Mouse (Mus musculus): ENCODE results near the gene Snx6. TPM values are rescaled to one million over a fixed set of nuclear protein-coding genes. Genes with fewer than 3 reads are reported as not detected.
"Not testable (repeated sequence)": the region's sequence is repeated elsewhere in the genome, so short reads cannot be mapped to it uniquely, and the experiment has no call there.

The Snx6 gene
- 63.6 and 64.8 TPM in 2 replicates for polyA plus RNA-seq (2016; fragmentation: Nextera tagmentation; extraction: Ambion mirVana)

DNA sequence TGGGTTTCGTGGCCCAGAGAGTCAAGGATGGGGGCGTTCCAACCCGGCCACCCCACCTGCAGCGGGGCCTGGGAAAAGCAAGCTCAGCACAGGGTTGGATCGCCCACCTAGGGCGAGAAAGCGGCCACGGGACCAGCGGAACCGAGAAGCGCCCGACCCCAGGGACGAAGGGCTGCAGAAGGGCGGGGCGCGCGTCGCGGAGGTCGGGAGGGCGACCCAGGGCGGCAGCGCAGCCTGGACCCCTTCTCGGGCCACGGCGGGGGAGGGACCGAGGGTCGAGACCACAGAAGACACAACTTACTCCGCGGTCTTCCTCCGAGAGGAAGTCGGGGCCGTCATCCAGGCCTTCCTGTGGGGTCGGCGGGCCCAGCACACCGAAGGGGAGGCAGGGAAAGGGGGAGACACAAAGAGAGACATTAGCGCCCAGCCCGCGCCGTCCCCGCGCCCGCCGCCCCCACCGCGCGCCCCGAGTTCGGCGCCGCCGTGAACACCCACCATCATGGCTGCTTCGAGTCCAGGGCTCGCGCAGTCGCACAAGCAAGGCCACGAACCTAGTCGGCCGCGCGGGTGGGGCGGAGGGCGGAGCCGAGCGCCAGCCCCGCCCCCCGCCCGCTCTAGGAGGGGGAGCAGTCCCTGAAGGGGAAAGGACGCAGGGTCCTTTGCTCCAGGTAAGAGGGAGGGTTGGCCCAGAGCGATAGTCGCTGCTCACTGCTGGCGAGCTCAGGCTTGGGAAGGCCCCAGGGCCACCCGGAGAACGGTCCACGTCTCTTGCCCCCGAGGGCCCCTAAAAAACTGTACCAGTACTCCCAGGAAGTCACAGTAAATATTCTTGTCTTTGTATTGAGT lies at the start of gene Snx6:
Gene Snx6 (minus strand): TSS at position 551 of the 846 bp plus-strand sequence.
- Histone ChIP-seq H3K27ac (peak within 1 kb of the TSS; percentile 76), H3K9ac (peak within 1 kb of the TSS; percentile 94), H3K4me1 (peaks cover 31% of the 10 kb centered on the region), H3K27me3 (replicated peaks) (no peaks in the 10 kb centered on the region), H3K9me3 (replicated peaks) (no peaks in the 10 kb centered on the region), H3K4me2 (peak within 1 kb of the TSS; percentile 87), H3K36me3 (peaks cover 4% of the 10 kb centered on the region; the same call in 1 of the 2 replicates), H3K4me3 (peak within 1 kb of the TSS; percentile 84)
- under 1% methylated on average over 71 of the region's 76 CpGs for WGBS (ENCODE audit: insufficient replicate concordance)
- ATAC-seq: peak; percentile 93

DNA sequence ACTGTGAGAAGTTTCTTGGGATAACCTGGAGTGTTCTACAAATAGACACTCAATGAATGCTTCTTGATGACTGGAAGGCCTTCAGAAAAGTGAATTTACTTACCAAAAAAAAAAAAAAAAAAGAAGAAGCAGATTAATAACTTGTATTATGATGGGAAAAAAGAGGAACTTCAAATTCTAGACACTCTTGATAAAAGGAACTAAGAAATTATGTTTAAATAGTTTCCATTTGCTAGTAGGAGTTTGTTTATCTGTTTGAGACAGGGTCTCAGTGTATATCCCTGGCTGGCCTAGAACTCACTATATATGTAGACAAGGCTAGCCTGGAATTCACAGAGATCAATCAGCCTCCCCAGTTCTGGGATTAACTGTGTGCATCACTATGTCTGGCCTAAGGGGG lies 48.9 kb upstream of the Snx6 start:
- Histone ChIP-seq H3K4me2 (no peak overlapping the region), H3K9me3 (replicated peaks) (no peaks in the 10 kb centered on the region), H3K4me1 (no peaks in the 10 kb centered on the region), H3K36me3 (no peaks in the 10 kb centered on the region), H3K4me3 (no peak overlapping the region), H3K27me3 (replicated peaks) (no peaks in the 10 kb centered on the region), H3K27ac (no peak overlapping the region), H3K9ac (no peak overlapping the region)
- ATAC-seq: no peak

DNA sequence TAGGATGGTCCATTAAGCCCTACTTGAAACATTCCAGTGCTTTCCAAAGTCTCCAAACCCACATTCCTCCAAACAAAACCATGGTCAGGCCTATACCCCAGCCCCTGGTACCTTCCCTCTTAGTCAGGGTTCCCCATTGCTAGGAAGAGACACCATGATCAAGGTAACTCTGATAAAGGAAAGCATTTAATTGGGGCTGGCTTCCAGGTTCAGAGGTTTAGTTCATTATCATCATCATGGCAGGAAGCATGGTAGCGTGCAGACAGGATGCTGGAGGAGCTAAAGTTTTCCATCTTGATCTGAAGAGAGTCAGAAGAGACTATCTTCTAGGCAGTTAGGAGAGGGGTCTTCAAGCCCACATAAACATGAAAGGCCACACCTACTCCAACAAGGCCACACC lies 46.1 kb upstream of the Snx6 start:
- Histone ChIP-seq H3K9me3 (replicated peaks) (no peaks in the 10 kb centered on the region), H3K4me2 (no peak overlapping the region), H3K4me1 (peaks cover 2% of the 10 kb centered on the region; the same call in 1 of the 2 replicates), H3K27ac (no peak overlapping the region), H3K4me3 (no peak overlapping the region), H3K27me3 (replicated peaks) (no peaks in the 10 kb centered on the region), H3K36me3 (no peaks in the 10 kb centered on the region), H3K9ac (no peak overlapping the region)
- no peak for ATAC-seq
- 59% methylated on average over 1 of the region's 1 CpGs for WGBS (ENCODE audit: insufficient replicate concordance)

DNA sequence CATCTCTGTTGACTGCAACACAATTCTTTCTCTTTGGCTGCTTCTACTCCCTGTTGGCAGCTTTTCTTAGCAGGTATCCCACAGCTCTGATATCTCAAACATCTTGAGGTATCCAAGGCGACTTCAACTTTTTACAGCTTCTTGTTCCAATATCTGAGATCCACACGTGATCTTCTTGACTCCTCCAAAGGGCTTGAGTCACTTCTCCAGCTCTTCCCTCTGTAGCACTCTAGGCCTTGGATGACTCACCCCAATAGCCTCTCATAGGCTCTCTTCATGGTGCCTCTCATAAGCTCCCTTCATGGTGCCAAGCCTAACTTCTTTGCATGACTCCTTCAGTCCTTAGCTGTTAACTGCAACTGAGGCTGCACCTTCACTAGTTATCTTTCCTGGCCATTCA lies 44.3 kb upstream of the Snx6 start:
- ATAC-seq: no peak
- Histone ChIP-seq H3K4me3 (no peak overlapping the region), H3K36me3 (no peaks in the 10 kb centered on the region), H3K27me3 (replicated peaks) (no peaks in the 10 kb centered on the region), H3K4me1 (peaks cover 12% of the 10 kb centered on the region), H3K27ac (no peak overlapping the region), H3K4me2 (no peak overlapping the region), H3K9me3 (replicated peaks) (no peaks in the 10 kb centered on the region), H3K9ac (no peak overlapping the region)
- WGBS (ENCODE audit: insufficient replicate concordance): 59% methylated on average over 2 of the region's 2 CpGs

DNA sequence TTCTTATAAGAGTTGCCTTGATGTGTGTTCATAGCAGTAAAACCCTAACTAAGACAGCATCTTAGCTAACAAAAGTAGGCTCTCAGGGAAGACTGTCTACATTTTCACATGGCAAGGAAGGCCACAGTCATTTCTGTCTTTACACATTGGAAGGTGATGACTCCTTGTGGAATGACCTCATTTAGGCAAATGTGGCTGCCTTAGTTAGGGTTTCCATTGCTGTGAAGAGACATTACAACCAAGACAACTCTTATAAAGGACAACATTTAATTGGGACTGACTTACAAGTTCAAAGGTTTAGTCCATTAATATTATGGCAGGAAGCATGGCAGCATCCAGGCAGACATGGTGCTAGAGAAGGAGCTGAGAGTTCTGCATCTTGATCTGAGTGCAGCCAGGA lies 43.4 kb upstream of the Snx6 start:
- Histone ChIP-seq H3K27ac (no peak overlapping the region), H3K4me1 (peaks cover 14% of the 10 kb centered on the region), H3K27me3 (replicated peaks) (no peaks in the 10 kb centered on the region), H3K9ac (no peak overlapping the region), H3K9me3 (replicated peaks) (no peaks in the 10 kb centered on the region), H3K4me3 (no peak overlapping the region), H3K4me2 (no peak overlapping the region), H3K36me3 (no peaks in the 10 kb centered on the region)
- ATAC-seq: no peak

DNA sequence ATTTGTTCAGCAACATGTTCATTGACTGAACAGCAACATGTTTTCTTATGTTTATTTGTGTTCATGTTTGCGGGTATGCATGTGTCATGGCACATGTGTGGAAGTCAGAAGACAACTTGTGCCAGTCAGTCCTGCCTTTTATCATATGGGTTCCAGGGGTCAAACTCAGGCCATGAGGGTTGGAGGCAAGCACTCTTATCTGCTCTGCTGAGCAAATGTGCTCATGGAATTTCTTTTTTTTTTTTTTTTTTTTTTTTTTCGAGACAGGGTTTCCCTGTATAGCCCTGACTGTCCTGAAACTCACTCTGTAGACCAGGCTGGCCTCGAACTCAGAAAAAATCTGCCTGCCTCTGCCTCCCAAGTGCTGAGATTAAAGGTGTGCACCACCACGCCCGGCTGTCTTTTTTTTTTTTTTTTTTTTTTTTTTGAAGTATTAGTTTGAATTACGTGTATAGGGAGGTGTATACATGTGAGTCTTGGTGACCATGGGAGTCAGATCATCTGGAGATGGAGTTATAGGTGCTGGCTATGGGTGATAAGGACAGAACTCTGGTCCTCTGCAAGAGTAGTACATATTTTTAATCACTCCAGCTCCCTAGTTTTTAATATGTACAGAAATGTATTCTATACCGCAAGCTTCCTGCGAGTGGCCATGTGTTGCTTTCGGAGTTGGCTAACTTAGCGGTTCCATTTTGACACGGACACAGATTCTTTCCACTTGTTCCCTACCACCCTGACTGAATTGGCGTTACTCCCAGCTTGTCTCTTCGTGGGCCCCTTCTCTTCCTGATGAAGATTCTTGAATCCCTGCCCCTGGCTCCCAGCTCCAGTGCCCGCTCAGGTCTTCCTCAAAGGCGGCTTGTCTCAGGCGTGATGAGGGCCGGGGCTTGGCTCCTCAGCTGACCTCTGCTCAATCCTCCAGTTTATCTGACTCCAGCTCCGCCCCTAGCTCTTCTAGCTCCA lies 40.4 kb upstream of the Snx6 start:
- peaks cover 14% of the 10 kb centered on the region for H3K4me1 ChIP-seq
- H3K9me3 ChIP-seq (replicated peaks): no peaks in the 10 kb centered on the region
- H3K4me2 ChIP-seq: peak overlapping the region; percentile 58
- WGBS (ENCODE audit: insufficient replicate concordance): 73% methylated on average over 18 of the region's 18 CpGs
- H3K27me3 ChIP-seq (replicated peaks): no peaks in the 10 kb centered on the region
- H3K4me3 ChIP-seq: peak overlapping the region; percentile 44; the same call in 1 of the 2 replicates
- no peak overlapping the region; the same call in 1 of the 2 replicates for H3K27ac ChIP-seq
- no peak for ATAC-seq
- no peaks in the 10 kb centered on the region for H3K36me3 ChIP-seq
- H3K9ac ChIP-seq: no peak overlapping the region

DNA sequence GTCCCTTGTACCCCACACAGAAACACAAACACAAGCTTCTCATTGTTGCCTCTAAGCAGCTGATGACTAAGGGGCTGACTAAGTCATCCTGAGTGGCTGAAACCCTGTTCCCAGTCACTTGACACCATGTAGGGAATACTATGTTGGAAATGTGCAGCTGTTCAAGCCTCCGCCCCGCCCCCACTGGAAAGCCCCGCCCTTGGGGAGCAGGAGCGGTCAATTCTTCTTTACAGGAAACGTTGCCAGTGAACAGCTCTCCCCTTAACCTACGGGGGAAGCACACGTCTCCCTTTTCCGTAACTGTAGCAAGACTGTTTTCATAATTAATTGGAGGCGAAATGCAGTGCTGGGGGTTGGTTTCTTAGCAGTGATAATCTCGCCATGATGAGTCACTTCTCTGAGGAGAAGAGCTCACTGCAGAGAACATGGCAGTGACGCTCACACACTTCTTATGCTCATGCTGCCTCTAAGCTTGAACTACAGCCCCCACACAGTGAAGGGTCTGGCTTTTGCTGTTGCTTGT lies 39.5 kb upstream of the Snx6 start:
- peak overlapping the region; percentile 58 for H3K4me2 ChIP-seq
- 5% methylated on average over 11 of the region's 11 CpGs for WGBS (ENCODE audit: insufficient replicate concordance)
- H3K27ac ChIP-seq: no peak overlapping the region; the same call in 1 of the 2 replicates
- H3K27me3 ChIP-seq (replicated peaks): no peaks in the 10 kb centered on the region
- peaks cover 14% of the 10 kb centered on the region for H3K4me1 ChIP-seq
- H3K36me3 ChIP-seq: no peaks in the 10 kb centered on the region
- peak; percentile 73; the same call in 1 of the 2 replicates for ATAC-seq
- H3K9me3 ChIP-seq (replicated peaks): no peaks in the 10 kb centered on the region
- H3K4me3 ChIP-seq: peak overlapping the region; percentile 44
- H3K9ac ChIP-seq: peak overlapping the region; percentile 10; the same call in 1 of the 2 replicates

DNA sequence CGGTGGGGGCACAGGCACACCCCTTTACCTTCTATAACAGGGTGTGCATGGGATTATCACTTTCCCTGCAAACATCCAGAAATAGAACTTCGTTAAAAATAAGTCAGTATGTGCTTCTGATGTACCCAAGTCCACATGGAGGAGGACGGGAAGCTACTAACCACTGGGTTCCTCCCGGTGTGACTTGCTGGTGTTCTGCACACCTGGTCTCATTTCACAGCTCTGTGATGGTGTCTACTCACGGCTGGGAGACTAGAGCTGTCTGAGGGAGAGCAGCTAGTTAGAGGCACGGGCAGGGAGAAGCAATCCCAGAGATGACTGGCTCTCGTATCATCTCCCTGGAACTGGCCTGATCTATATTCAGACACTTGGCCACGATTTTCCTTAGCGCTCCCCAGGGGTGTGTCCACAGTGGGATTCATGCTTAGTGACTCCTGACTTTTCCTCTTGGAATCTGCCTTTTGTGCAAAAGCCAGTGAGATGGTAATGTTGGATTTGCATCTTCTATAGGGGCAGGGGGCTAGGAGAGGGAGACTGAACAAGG lies 38.4 kb upstream of the Snx6 start:
- Histone ChIP-seq H3K9me3 (replicated peaks) (no peaks in the 10 kb centered on the region), H3K4me2 (no peak overlapping the region), H3K4me1 (peaks cover 14% of the 10 kb centered on the region), H3K4me3 (no peak overlapping the region), H3K36me3 (no peaks in the 10 kb centered on the region), H3K27me3 (replicated peaks) (no peaks in the 10 kb centered on the region), H3K27ac (no peak overlapping the region), H3K9ac (no peak overlapping the region)
- ATAC-seq: no peak
- WGBS (ENCODE audit: insufficient replicate concordance): 64% methylated on average over 9 of the region's 9 CpGs

DNA sequence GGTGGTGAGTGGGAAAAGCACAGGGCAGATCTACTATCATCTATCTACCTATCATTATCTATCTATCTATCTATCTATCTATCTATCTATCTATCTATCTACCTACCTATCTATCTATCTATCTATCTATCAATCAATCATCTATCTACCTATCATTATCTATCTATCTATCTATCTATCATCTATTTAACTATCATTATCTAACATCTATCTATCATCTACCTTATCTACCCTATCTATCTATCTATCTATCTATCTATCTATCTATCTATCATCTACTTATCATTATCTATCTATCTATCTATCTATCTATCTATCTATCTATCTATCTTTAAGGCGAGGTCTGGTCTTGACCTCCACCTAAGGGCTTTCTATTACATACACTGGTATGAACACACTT lies 36.4 kb upstream of the Snx6 start:
- H3K27me3 ChIP-seq (replicated peaks); H3K9me3 ChIP-seq (replicated peaks); ATAC-seq; H3K36me3 ChIP-seq; H3K4me2 ChIP-seq; H3K4me3 ChIP-seq; H3K27ac ChIP-seq; H3K9ac ChIP-seq: not testable (repeated sequence)
- H3K4me1 ChIP-seq: peaks cover 14% of the 10 kb centered on the region
- 54% methylated on average over 1 of the region's 1 CpGs for WGBS (ENCODE audit: insufficient replicate concordance)

DNA sequence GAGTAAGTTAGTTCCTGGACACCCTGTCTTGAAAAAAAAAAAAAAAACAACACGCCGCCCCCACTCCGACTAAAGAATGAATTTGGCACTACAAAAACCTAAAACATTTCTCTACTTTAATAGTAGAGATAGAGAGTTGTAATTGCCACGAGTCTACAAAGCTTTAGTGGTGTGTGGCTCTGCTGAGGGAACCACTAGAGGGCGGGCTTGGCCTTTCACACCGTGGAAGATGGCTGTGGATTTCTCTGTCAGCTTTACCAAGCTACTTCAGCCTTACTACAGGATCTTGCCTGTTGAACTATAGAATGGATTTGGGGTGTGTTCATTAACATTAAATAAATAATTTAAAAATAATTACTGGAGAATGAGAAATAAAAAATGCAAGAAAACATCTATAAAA lies 35.1 kb upstream of the Snx6 start:
- no peak overlapping the region for H3K4me3 ChIP-seq
- H3K27me3 ChIP-seq (replicated peaks): no peaks in the 10 kb centered on the region
- H3K27ac ChIP-seq: no peak overlapping the region
- H3K4me2 ChIP-seq: no peak overlapping the region
- WGBS (ENCODE audit: insufficient replicate concordance): 10% methylated on average over 6 of the region's 6 CpGs
- H3K9ac ChIP-seq: no peak overlapping the region
- no peaks in the 10 kb centered on the region for H3K36me3 ChIP-seq
- ATAC-seq: peak; percentile 54; the same call in 1 of the 2 replicates
- H3K4me1 ChIP-seq: peaks cover 9% of the 10 kb centered on the region
- no peaks in the 10 kb centered on the region for H3K9me3 ChIP-seq (replicated peaks)

DNA sequence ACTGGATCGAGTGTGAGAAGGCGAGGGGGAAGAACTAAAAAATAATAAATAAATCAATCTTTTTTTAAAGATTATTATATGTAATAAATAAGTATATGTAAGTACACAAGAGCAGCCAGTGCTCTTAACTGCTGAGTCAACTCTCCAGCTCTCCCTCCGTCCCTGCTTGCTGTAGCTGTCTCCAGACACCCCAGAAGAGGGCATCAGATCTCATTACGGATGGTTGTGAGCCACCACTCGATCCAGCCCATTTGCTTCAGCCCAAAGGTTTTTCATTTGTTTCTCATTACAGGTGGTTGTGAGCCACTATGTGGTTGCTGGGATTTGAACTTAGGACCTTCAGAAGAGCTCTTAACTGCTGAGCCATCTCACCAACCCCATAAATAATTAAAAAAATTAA lies 34.4 kb upstream of the Snx6 start:
- no peaks in the 10 kb centered on the region for H3K36me3 ChIP-seq
- H3K27me3 ChIP-seq (replicated peaks): no peaks in the 10 kb centered on the region
- no peak overlapping the region for H3K4me2 ChIP-seq
- H3K27ac ChIP-seq: no peak overlapping the region
- WGBS (ENCODE audit: insufficient replicate concordance): 55% methylated on average over 5 of the region's 5 CpGs
- peaks cover 2% of the 10 kb centered on the region for H3K4me1 ChIP-seq
- no peak for ATAC-seq
- no peak overlapping the region for H3K4me3 ChIP-seq
- no peaks in the 10 kb centered on the region for H3K9me3 ChIP-seq (replicated peaks)
- H3K9ac ChIP-seq: no peak overlapping the region
